Mouse (Mus musculus) kidney, embryonic 16.5 days (tissue): ENCODE results near the gene Tnfsfm13. TPM values are rescaled to one million over a fixed set of nuclear protein-coding genes. Genes with fewer than 3 reads are reported as not detected.

ENCODE experiments used
- ATAC-seq: fragments of 200-750 bp; cut with Nextera tagmentation; 2 replicates; pipeline ENCODE4 v1.8.0; 2017; ENCODE audit warnings: moderate TSS enrichment; ENCODE audit not compliant: low FRiP score, low TSS enrichment
- H3K27ac ChIP-seq: fragments of 300-500 bp; sonication (generic); 2 replicates; pipeline ENCODE4 v1.5.1; 2014; ENCODE audit warnings: low read length
- H3K27me3 ChIP-seq: fragments of 300-500 bp; sonication (generic); 2 replicates; pipeline ENCODE4 v1.6.1; 2014; ENCODE audit warnings: low read length, control low read depth, mixed read lengths; ENCODE audit not compliant: insufficient read depth
- H3K36me3 ChIP-seq: fragments of 300-500 bp; sonication (generic); 2 replicates; pipeline ENCODE4 v1.6.1; 2014; ENCODE audit warnings: low read length, control low read depth, mixed read lengths; ENCODE audit not compliant: insufficient read depth
- H3K4me1 ChIP-seq: fragments of 300-500 bp; sonication (generic); 2 replicates; pipeline ENCODE4 v1.6.1; 2014; ENCODE audit warnings: low read length, control low read depth, mixed read lengths; ENCODE audit not compliant: insufficient read depth
- H3K4me2 ChIP-seq: fragments of 300-500 bp; sonication (generic); replicated peaks from 2 replicates; pipeline ENCODE4 v1.6.1; 2014; ENCODE audit warnings: low read depth, low read length
- H3K4me3 ChIP-seq: fragments of 300-500 bp; sonication (generic); 2 replicates; pipeline ENCODE4 v1.5.1; 2014; ENCODE audit warnings: mild to moderate bottlenecking, low read length
- H3K9ac ChIP-seq: fragments of 300-500 bp; sonication (generic); replicated peaks from 2 replicates; pipeline ENCODE4 v1.6.1; 2014; ENCODE audit warnings: low read length
- H3K9me3 ChIP-seq: fragments of 300-500 bp; sonication (generic); 2 replicates; pipeline ENCODE4 v1.6.1; 2016; ENCODE audit warnings: low read length, control low read depth
- WGBS: fragments of 180-500 bp; shearing (Covaris S2); extraction: QIAGEN DNeasy Blood & Tissue Kit; methylation state at CpG from one replicate; pipeline ENCODE4 v1.1.7; 2014; 5-methylcytosine and 5-hydroxymethylcytosine counted together
- polyA plus RNA-seq: library from polyadenylated mRNA; unstranded; fragments of >200 nt; fragmentation: Nextera tagmentation; extraction: Ambion mirVana; gene quantifications from 2 replicates; pipeline ENCODE4 v1.2.1, GENCODE M21; 2015

The Tnfsfm13 gene
- polyA plus RNA-seq, 1 experiment from 2014 or later: 6.1 TPM

DNA sequence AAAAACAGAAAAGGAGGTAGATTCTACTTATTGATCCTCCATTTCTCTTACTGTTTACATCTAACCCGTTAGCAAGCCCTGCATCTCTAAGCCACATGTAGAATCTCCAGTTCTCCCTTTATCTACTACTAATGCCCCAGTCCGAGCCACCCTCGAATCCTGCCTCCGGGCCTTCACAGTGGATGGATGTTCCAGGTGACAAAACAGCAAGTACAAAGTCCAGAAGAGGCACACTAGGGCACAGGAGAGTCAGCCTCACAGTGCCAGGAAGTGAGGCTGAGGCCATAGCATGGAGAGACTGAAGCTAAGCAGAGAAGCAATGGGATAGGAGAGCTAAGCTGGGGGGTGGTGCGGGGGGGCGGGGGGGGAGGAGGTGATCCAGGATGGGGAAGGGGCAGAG, 3.0 kb downstream of the Tnfsfm13 start:
- peak overlapping the region; percentile 9; the same call in 1 of the 2 replicates for H3K27ac ChIP-seq
- H3K27me3 ChIP-seq: no peaks in the 10 kb centered on the region
- H3K4me2 ChIP-seq: no peak overlapping the region
- no peak overlapping the region for H3K9ac ChIP-seq
- H3K4me1 ChIP-seq: peaks cover 18% of the 10 kb centered on the region
- H3K9me3 ChIP-seq: no peaks in the 10 kb centered on the region
- H3K36me3 ChIP-seq: no peaks in the 10 kb centered on the region
- H3K4me3 ChIP-seq: no peak overlapping the region
- 0 out of 2 replicates have a peak, but pooled peaks have one; percentile 35 for ATAC-seq
- 76% methylated on average over 6 of the region's 6 CpGs for WGBS

- 0 out of 2 replicates have a peak overlapping the region, but pooled peaks have one; percentile 9 for H3K27ac ChIP-seq
- no peak for ATAC-seq
- WGBS: 68% methylated on average over 9 of the region's 9 CpGs
- peaks cover 18% of the 10 kb centered on the region for H3K4me1 ChIP-seq
- H3K27me3 ChIP-seq: no peaks in the 10 kb centered on the region
- no peak overlapping the region for H3K9ac ChIP-seq
- H3K4me2 ChIP-seq: no peak overlapping the region
- no peaks in the 10 kb centered on the region for H3K36me3 ChIP-seq
- no peak overlapping the region for H3K4me3 ChIP-seq
- H3K9me3 ChIP-seq: no peaks in the 10 kb centered on the region
Measured at GRCm38 (mm10) chr11:69692196-69692811, 3.6 kb downstream of the Tnfsfm13 start.

GRCm38 (mm10) chr11:69689891-69690290, 6.0 kb downstream of the Tnfsfm13 start:
- ATAC-seq: no peak
- H3K27me3 ChIP-seq: no peaks in the 10 kb centered on the region
- peaks cover 27% of the 10 kb centered on the region for H3K4me1 ChIP-seq
- H3K9ac ChIP-seq: no peak overlapping the region
- H3K27ac ChIP-seq: no peak overlapping the region
- no peaks in the 10 kb centered on the region for H3K9me3 ChIP-seq
- no peak overlapping the region for H3K4me3 ChIP-seq
- WGBS: 86% methylated on average over 1 of the region's 1 CpGs
- H3K36me3 ChIP-seq: no peaks in the 10 kb centered on the region
- H3K4me2 ChIP-seq: no peak overlapping the region

DNA sequence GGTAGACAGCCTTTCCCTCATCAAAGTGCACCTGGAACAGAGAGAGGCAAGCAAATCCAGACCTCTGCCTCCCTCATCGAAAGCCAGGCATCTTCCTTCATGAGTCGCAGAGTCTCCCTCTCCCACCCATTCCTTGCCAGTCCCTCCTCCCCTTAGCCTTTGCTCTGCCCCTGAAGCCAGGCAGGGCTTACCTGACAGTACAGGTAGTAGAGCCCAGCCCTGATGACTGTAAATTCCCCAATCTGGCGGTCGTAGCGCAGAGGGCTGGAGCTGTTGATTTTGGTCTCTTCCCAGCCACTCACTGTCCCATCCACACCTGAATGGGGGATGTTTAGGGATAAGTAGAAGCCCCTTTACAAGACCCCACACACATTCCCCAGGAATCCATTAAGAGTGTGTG, 8.8 kb downstream of the Tnfsfm13 start:
- Histone ChIP-seq H3K9ac (peak overlapping the region; percentile 45; the same call in 1 of the 2 replicates), H3K36me3 (no peaks in the 10 kb centered on the region), H3K4me2 (no peak overlapping the region), H3K4me1 (peaks cover 27% of the 10 kb centered on the region), H3K9me3 (no peaks in the 10 kb centered on the region), H3K27me3 (no peaks in the 10 kb centered on the region), H3K4me3 (no peak overlapping the region), H3K27ac (no peak overlapping the region)
- WGBS: 59% methylated on average over 5 of the region's 5 CpGs
- ATAC-seq: no peak

- no peak for ATAC-seq
- no peak overlapping the region for H3K4me3 ChIP-seq
- H3K27ac ChIP-seq: no peak overlapping the region; the same call in 1 of the 2 replicates
- peak overlapping the region; percentile 45; the same call in 1 of the 2 replicates for H3K9ac ChIP-seq
- no peaks in the 10 kb centered on the region for H3K36me3 ChIP-seq
- peaks cover 27% of the 10 kb centered on the region for H3K4me1 ChIP-seq
- no peak overlapping the region for H3K4me2 ChIP-seq
- 17% methylated on average over 4 of the region's 4 CpGs for WGBS
- no peaks in the 10 kb centered on the region for H3K27me3 ChIP-seq
- H3K9me3 ChIP-seq: no peaks in the 10 kb centered on the region
Measured at GRCm38 (mm10) chr11:69686377-69686776, 9.5 kb downstream of the Tnfsfm13 start.

DNA sequence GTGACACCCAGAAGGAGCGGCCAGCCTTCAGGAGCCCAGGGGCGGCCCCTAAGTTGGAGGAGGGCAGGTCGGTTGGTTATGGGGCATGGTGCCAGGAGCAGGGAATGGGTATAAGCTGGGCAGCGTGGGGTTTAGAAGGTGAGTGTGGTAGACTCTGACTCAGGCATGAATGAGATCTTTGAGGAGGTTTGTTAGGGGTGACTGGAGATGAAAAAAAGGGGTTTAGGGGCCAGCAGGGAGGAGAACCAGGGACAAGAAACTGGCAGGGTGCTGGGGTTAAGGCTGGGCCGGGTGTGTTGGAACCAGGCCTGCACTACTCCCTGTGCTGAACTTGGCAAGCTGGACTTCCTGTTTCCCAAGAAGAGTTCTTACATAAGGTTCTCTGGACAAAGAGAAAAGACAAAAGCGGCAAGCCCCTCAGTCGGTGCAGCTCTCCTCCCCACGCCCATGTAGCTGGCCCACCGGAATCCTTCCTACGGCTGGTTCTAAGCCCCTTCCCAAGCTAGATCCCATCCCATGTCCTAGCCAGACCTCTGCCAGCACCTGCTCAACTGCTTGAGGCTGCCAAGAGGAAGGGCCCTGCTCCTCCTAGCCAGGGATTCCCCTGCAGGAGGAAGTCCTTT, 10.3 kb downstream of the Tnfsfm13 start, which contains the start of gene Tnfsf13:
Gene Tnfsf13, minus strand, starts transcription at position 259 of the 623 bp plus-strand sequence.
- 68% methylated on average over 10 of the region's 10 CpGs for WGBS
- H3K9ac ChIP-seq: peak within 1 kb of the TSS; percentile 45
- no peak within 1 kb of the TSS for H3K4me2 ChIP-seq
- ATAC-seq: no peak
- peak within 1 kb of the TSS; percentile 72 for H3K27ac ChIP-seq
- no peaks in the 10 kb centered on the region for H3K36me3 ChIP-seq
- H3K9me3 ChIP-seq: no peaks in the 10 kb centered on the region
- H3K27me3 ChIP-seq: no peaks in the 10 kb centered on the region
- H3K4me3 ChIP-seq: no peak within 1 kb of the TSS
- peaks cover 33% of the 10 kb centered on the region for H3K4me1 ChIP-seq

GRCm38 (mm10) chr11:69684936-69685335, 11.0 kb downstream of the Tnfsfm13 start:
- no peak overlapping the region for H3K27ac ChIP-seq
- no peaks in the 10 kb centered on the region for H3K27me3 ChIP-seq
- no peak overlapping the region for H3K9ac ChIP-seq
- WGBS: 87% methylated on average over 6 of the region's 6 CpGs
- H3K36me3 ChIP-seq: 0 out of 2 replicates have a peak, but pooled peaks cover 3% of the 10 kb centered on the region
- no peak overlapping the region for H3K4me2 ChIP-seq
- H3K4me1 ChIP-seq: peaks cover 37% of the 10 kb centered on the region
- ATAC-seq: no peak
- H3K9me3 ChIP-seq: no peaks in the 10 kb centered on the region
- no peak overlapping the region for H3K4me3 ChIP-seq

- no peaks in the 10 kb centered on the region for H3K9me3 ChIP-seq
- H3K4me1 ChIP-seq: peaks cover 42% of the 10 kb centered on the region
- no peaks in the 10 kb centered on the region for H3K27me3 ChIP-seq
- H3K4me3 ChIP-seq: no peak overlapping the region
- no peak overlapping the region for H3K27ac ChIP-seq
- H3K4me2 ChIP-seq: no peak overlapping the region
- no peak for ATAC-seq
- WGBS: 78% methylated on average over 12 of the region's 12 CpGs
- peak overlapping the region; percentile 12; the same call in 1 of the 2 replicates for H3K9ac ChIP-seq
- H3K36me3 ChIP-seq: peaks cover 8% of the 10 kb centered on the region; the same call in 1 of the 2 replicates
Measured at GRCm38 (mm10) chr11:69684128-69684745, 11.7 kb downstream of the Tnfsfm13 start.

DNA sequence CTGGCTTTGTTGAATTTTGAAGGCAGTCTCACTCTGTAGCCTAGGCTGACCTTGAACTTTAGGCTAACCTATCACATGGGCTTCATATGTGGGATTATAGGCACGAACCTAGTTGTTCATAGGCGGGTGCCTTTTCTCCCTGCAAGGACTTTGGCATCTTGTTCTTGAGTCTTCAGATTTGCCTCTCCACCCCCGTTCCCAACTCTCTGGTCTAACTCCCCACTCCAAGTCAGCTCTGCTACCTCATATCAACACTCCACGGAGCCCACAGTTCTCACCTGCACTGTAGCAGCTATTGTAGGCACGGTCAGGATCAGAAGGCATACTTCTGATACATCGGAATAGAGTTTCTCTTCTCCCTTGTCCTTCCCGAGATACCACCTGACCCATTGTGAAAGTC, 12.3 kb downstream of the Tnfsfm13 start:
- H3K4me1 ChIP-seq: peaks cover 42% of the 10 kb centered on the region

More for the DNA sequence above, 12.3 kb downstream of the Tnfsfm13 start:
- Histone ChIP-seq H3K4me3 (no peak overlapping the region), H3K36me3 (peaks cover 9% of the 10 kb centered on the region), H3K9me3 (no peaks in the 10 kb centered on the region), H3K27me3 (no peaks in the 10 kb centered on the region), H3K9ac (no peak overlapping the region), H3K4me2 (peak overlapping the region; percentile 75; the same call in 1 of the 2 replicates), H3K27ac (peak overlapping the region; percentile 68; the same call in 1 of the 2 replicates)
- 84% methylated on average over 7 of the region's 7 CpGs for WGBS
- no peak for ATAC-seq
